Mouse (Mus musculus): Measurements from ENCODE around the gene Zfhx3. TPM values are rescaled to one million over a fixed set of nuclear protein-coding genes. Genes with fewer than 3 reads are reported as not detected.
"Not testable (repeated sequence)": the region's sequence is repeated elsewhere in the genome, so short reads cannot be mapped to it uniquely, and the experiment has no call there.

Zfhx3 gene
- 4.3 TPM for polyA plus RNA-seq (2021)

GRCm38 (mm10) chr8:107941922-107942694, at the start of gene Zfhx3:
Gene Zfhx3 (plus strand): TSS chr8:107942644.
- in situ Hi-C loops (cut with MboI; ENCODE audit: low pct_unique_long_range_greater_than_20kb): no loop called here
- ChIA-PET POLR2A (no interaction called here), CTCF (no interaction called here)
- ATAC-seq (no peak), DNase-seq (ENCODE audit: low read depth, low spot score) (no peak)
- no peak for TF ChIP-seq CTCF (IDR thresholded peaks at IDR 0.05)
- peaks cover 28% of the 10 kb centered on the region for H3K27me3 ChIP-seq

GRCm38 (mm10) chr8:107918984-107919383, 23.5 kb upstream of the Zfhx3 start:
- POLR2A ChIA-PET: no interaction called here
- CTCF ChIA-PET: no interaction called here
- in situ Hi-C loops (cut with MboI; ENCODE audit: low pct_unique_long_range_greater_than_20kb): no loop called here
- H3K27me3 ChIP-seq: peaks cover 24% of the 10 kb centered on the region
- no peak for TF ChIP-seq CTCF (IDR thresholded peaks at IDR 0.05)
- ATAC-seq (no peak), DNase-seq (ENCODE audit: low read depth, low spot score) (no peak)

GRCm38 (mm10) chr8:107926149-107926548, 16.3 kb upstream of the Zfhx3 start:
- POLR2A ChIA-PET: no interaction called here
- ATAC-seq (no peak), DNase-seq (ENCODE audit: low read depth, low spot score) (no peak)
- no peak for TF ChIP-seq CTCF (IDR thresholded peaks at IDR 0.05)
- H3K27me3 ChIP-seq: peaks cover 43% of the 10 kb centered on the region
- in situ Hi-C loops (cut with MboI; ENCODE audit: low pct_unique_long_range_greater_than_20kb): no loop called here
- CTCF ChIA-PET: interaction anchor here (1.0 to 1.3 kb wide), 2 partner anchors 8 to 14 kb away, joined by 3 read pairs; no protein-coding TSS in a partner anchor

- ChIA-PET POLR2A (no interaction called here), CTCF (no interaction called here)
- H3K27me3 ChIP-seq: peaks cover 24% of the 10 kb centered on the region
- in situ Hi-C loops (cut with MboI; ENCODE audit: low pct_unique_long_range_greater_than_20kb): no loop called here
- DNase-seq (ENCODE audit: low read depth, low spot score) (no peak), ATAC-seq (no peak)
- no peak for TF ChIP-seq CTCF (IDR thresholded peaks at IDR 0.05)
Observed at GRCm38 (mm10) chr8:107936725-107937124, 5.7 kb upstream of the Zfhx3 start.

GRCm38 (mm10) chr8:107938231-107938630, 4.2 kb upstream of the Zfhx3 start:
- POLR2A ChIA-PET; in situ Hi-C loops (cut with MboI; ENCODE audit: low pct_unique_long_range_greater_than_20kb); ATAC-seq; DNase-seq (ENCODE audit: low read depth, low spot score); CTCF ChIA-PET: not testable (repeated sequence)
- peaks cover 23% of the 10 kb centered on the region for H3K27me3 ChIP-seq

- no peak for ATAC-seq
- POLR2A ChIA-PET: no interaction called here
- CTCF ChIA-PET: interaction anchor here (1.0 kb wide), 1 partner anchor 14 kb away, joined by 3 read pairs; no protein-coding TSS in a partner anchor
Observed at GRCm38 (mm10) chr8:107940181-107940580, 2.3 kb upstream of the Zfhx3 start.

GRCm38 (mm10) chr8:107942752-107943510, 487 bp downstream of the Zfhx3 start:
- CTCF ChIA-PET: no interaction called here
- ATAC-seq: no peak
- peaks cover 31% of the 10 kb centered on the region for H3K27me3 ChIP-seq

More at GRCm38 (mm10) chr8:107940181-107940580, 2.3 kb upstream of the Zfhx3 start:
- in situ Hi-C loops (cut with MboI; ENCODE audit: low pct_unique_long_range_greater_than_20kb): no loop called here
- TF ChIP-seq CTCF (IDR thresholded peaks at IDR 0.05): no peak
- peaks cover 30% of the 10 kb centered on the region for H3K27me3 ChIP-seq
- no peak for DNase-seq (ENCODE audit: low read depth, low spot score)

GRCm38 (mm10) chr8:107943550-107944348, 1.3 kb downstream of the Zfhx3 start:
- ChIA-PET CTCF (no interaction called here), POLR2A (no interaction called here)
- peaks cover 31% of the 10 kb centered on the region for H3K27me3 ChIP-seq
- no peak for ATAC-seq
- no peak for DNase-seq (ENCODE audit: low read depth, low spot score)
- TF ChIP-seq CTCF (IDR thresholded peaks at IDR 0.05): no peak
- in situ Hi-C loops (cut with MboI; ENCODE audit: low pct_unique_long_range_greater_than_20kb): no loop called here

More at GRCm38 (mm10) chr8:107942752-107943510, 487 bp downstream of the Zfhx3 start:
- no peak for TF ChIP-seq CTCF (IDR thresholded peaks at IDR 0.05)
- POLR2A ChIA-PET: no interaction called here
- DNase-seq (ENCODE audit: low read depth, low spot score): no peak
- in situ Hi-C loops (cut with MboI; ENCODE audit: low pct_unique_long_range_greater_than_20kb): no loop called here

- ChIA-PET POLR2A (no interaction called here), CTCF (no interaction called here)
- ATAC-seq (no peak), DNase-seq (ENCODE audit: low read depth, low spot score) (no peak)
- TF ChIP-seq CTCF (IDR thresholded peaks at IDR 0.05): no peak
- peaks cover 35% of the 10 kb centered on the region for H3K27me3 ChIP-seq
- in situ Hi-C loops (cut with MboI; ENCODE audit: low pct_unique_long_range_greater_than_20kb): no loop called here
Observed at GRCm38 (mm10) chr8:107944676-107945600, 2.5 kb downstream of the Zfhx3 start.

- ATAC-seq: no peak
- in situ Hi-C loops (cut with MboI; ENCODE audit: low pct_unique_long_range_greater_than_20kb): no loop called here
- DNase-seq (ENCODE audit: low read depth, low spot score): no peak
- TF ChIP-seq CTCF (IDR thresholded peaks at IDR 0.05): no peak
- ChIA-PET CTCF (no interaction called here), POLR2A (no interaction called here)
- peaks cover 44% of the 10 kb centered on the region for H3K27me3 ChIP-seq
Observed at GRCm38 (mm10) chr8:107946888-107947287, 4.4 kb downstream of the Zfhx3 start.

Measured in Patski (cell line).